In the genomic region with DNA sequence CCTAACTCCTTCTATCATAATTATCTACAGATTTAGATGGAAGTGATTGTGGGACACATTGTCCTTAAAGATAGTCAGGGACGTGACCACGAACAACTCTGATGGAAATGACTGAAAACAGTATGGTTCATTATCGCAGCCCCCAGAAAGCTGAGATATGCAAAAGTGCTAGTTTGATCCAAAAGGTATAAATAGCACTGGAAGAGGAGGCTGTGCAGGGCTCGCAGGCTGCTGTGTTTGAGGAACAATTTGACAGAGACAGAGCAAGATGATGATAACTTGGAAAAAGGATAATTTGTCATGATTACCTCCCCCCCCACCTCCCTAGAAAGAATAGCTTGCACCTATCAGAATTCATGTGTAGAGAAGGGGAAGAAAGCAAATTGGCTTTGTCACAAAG, we compare ENCODE assay signal across 14 mouse cellular contexts.
DNase-seq lines count a peak whose midpoint lies in the region.
"Had no signal": no experiment of that assay in that cellular context is flagged by ENCODE, and none has a peak within 500 bp of the region (broad histone marks: within the 10 kb centered on the region; RNA-seq: fewer than 3 reads in every experiment).

No protein-coding gene starts in this region.

- DNase-seq in frontal cortex, adult 2 months (ENCODE audit: extremely low spot score in 1 of 2, low spot score in 1 of 2): peak; percentile 55 to 63
- DNase-seq in frontal cortex, postnatal 25 days (ENCODE audit: low spot score in 2 of 2): no peak
- peak; percentile 10 to 39 for DNase-seq in left cerebral cortex, adult 18-20 months (ENCODE audit: low spot score in 2 of 2)
- no peak for DNase-seq in left cerebral cortex, adult 11 months (ENCODE audit: low spot score)
- peak; percentile 28 to 52 for DNase-seq in frontal cortex, postnatal 36 days (ENCODE audit: low spot score in 2 of 2)
- peak; percentile 11 for DNase-seq in right cerebral cortex, postnatal 4 days
- DNase-seq in lung, postnatal 14 days: no peak
- DNase-seq: adrenal gland, postnatal 14 days; cerebellum, adult 9-10 months; gastrocnemius, postnatal 10 days; heart, postnatal 10 days; kidney, adult 9 months; kidney, postnatal 36 days; liver had no signal

Comparison
In these comparisons a context has a peak if more than half of its experiments do, and no peak if none do; other contexts are left out.
1. DNase-seq: peak in frontal cortex, adult 2 months (2 of 2), left cerebral cortex, adult 18-20 months (2 of 2), frontal cortex, postnatal 36 days (2 of 2) and right cerebral cortex, postnatal 4 days (single experiment); none in frontal cortex, postnatal 25 days (0 of 2), left cerebral cortex, adult 11 months (single experiment) and lung, postnatal 14 days (single experiment).